Mouse (Mus musculus) liver (tissue): ENCODE measurements around the gene Ube2cbp.

Experiments used
- DNase-seq: peaks from one replicate; pipeline ENCODE4 v3.0.0-alpha.2; 2020; ENCODE audit warnings: mixed read lengths

Ube2cbp gene

DNA sequence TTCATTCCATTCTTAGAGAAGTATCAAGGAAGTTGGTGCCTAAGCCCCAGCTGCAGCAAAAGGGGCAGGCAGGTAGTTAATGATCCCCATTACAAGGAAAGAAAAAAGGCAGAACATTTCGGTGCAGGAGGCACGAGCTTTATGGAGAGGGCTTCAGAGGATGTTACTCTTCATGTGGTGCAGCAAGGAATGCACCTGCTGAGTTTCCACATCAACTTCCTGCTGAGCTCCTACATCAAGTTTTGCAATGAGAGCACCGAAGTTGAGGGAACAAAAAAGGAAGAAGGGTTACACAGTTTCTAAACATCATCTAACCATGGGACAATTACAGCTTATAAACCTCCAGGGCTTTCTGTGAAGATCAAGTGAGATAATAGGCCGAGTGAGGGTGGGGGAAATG is 156.1 kb downstream of the Ube2cbp start:
- no peak for DNase-seq

DNA sequence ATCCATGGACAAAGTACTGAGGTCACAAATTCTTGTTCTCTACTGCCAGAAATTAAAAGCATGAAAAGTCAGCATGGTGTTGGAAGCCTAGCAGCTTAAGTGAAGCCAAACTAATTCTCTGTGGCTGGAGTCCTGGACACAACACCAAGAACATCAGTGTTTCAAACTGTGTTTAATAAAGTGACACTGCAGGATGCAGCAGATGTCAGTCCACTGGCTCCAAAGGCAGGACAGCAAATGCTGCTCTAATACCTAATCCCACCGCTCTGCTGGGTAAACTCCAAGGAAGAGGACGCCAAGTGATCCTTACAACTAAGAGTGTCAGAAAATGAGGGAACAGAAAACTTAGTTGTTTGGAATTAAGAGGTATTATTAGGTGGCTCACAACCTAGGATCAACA is 158.2 kb downstream of the Ube2cbp start:
- no peak for DNase-seq

DNA sequence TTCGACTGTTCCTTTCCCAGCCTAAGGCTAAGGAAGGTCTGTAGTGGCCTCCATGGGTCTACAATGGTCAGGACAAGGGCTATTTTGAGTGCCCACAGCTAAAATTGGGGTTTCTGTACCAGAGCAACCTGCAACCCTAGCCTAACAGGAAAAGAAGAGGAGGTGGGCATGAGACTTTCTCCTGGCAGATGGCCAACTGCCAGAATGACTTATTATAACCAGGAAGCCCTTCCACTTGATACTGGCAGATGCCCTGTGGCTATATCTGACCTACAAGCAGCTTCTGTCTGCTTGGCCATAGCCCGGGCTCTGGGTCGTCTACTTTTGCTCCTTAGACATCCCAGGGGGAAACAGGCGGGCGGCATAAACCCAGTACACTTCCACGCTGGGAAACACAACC is 163.3 kb downstream of the Ube2cbp start:
- DNase-seq, result no peak

DNA sequence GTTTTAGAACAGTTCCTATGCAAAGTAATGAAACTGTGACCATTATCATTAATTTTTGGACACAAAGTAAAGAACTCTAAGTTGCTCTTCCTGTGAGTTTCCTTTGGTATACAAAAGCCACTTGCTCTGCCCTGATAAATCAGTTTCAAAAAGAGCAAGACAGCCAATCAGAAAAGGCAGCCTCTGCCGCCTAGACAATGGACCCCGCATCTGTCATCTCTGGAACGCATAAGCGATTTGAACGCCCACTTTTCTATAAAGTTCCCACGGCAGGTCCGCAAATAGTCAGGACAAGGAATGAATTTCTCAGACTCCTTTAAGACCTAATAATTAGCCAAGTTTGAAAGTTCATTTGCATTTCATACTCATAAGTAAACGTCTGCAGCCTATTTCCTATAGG is 166.2 kb downstream of the Ube2cbp start:
- DNase-seq, result no peak

DNA sequence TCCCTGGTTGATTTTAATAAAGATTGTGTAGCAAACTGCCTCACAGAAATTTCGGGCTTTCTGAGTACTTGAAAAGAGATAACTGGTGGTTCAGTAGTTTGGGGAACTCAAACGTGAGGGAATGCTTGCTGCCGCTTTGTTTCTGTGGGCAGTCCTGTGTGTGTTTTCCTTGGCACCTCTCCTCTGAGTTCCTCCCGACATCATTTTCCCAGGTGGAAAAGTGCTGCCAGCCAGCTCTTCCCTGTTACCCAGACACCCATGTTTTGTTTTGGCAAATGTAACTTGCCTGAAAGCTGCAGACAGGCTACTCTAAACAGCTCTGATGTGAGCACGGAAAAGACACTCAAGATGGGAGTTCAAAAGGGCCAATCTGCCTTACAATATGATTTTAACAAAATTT is 166.6 kb downstream of the Ube2cbp start:
- DNase-seq, result no peak

DNA sequence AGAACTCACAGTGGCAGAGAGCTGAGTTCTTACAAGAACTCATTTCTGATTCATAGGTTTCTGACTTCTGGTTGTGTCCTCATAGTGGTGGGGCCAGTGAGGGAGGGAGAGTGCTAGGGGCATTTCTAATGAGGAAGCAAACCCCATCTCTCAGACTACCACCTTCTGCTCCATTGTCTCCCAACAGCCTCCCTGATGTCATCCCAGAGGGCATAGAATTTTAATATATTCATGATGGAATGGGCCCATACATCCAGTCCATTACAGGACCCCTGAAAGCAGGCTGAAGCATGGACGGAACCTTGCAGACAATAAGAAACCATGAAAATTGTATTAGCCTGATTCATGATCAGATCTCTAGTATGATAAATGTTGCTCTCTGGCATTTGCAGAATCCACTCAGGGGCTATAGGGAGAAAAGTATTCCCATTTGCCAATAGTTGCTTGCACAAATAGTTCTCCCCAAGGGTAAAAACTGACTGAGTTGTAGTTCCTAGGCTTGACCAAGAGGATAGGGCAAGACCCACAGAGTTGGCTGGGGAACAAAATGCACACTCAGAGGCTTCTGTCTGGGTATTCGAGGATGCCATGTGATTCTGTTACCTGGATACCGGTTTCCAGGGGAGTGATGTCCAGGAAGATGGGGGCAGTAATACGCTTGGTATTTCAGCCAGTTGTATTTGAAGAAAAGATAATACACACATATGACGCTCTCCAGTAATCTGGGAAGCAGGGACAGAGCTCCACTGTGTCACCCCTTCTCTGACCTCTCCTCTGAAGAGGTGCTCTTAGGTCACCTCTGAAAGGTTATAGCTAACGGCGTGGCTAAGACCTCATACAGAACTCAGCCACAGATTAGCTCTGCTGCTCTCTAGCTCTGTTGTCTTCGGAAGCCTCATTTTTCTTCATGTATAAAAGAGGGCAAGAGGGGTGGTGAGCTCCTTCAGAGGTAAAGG is 167.8 kb downstream of the Ube2cbp start:
- no peak for DNase-seq

DNA sequence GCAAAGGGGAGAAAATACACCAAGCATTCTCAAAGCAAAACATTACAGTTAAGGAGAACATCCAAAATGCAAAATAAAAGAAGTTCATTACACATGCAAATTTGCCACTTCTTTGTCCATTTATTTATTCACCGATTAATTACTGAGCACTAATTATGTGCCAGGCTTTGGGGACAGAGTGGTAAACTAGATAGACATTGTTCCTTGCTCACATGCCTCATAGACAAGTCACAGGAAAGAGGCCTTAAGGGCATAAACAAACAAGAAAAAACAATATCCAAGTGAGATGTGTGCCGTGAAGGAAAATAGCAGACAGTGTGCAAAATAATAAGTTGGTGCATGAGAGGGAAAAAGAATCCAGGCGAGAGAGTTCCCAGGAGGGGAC is 177.2 kb downstream of the Ube2cbp start:
- no peak for DNase-seq

DNA sequence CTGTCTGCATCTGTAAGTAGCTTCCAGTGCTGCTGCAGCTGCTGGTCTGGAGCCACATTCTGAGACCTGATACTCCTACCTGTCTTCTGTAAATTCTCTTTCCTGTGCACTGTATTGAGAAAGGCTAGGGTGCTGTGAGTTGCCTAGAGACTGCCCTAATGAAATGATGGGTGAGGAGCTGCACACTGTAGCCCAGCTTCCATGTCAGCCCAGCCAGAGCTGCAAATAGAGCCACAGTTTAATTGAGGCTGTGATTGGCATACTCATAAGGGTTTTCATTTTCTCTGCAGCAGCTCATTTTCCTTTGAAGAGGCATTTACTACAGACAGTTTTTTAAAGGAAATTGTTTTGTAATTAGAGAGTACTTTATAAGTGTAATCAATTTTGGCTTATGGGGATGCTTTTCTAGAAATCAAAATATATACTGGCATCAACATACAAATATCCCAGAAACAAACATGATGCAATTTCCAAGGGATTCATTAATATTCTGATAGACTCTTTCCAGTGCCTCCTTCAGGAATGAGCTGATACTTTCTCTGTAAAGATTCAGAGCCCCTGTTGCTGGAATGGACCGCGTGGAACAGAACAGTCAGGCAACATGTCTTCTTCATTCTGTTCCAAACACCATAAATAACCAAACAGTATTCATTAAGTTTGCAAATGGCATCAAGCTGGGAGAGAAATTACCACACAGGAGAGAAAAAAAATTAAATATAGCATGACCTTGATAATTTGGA is 177.8 kb downstream of the Ube2cbp start:
- DNase-seq, result no peak

DNA sequence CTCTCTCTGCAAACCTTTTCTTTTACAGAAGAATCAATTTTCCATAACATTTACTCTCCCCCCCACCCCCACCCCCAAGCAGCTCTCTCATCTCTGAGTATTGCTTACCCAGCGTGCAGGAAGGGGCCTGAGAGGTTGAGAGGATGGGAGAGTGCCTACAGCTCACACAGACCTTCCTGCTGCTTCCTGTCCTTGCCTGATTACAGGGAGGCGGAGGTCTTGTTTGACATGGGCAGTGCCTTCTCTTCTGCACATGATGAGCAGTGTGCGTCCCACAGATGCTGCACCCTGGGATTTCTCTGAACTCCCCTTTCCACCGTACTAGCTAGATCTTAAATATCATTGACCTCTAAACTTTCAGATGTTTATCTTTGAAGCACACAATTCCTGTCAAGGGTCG is 182.2 kb downstream of the Ube2cbp start:
- DNase-seq, result peak; percentile 11

DNA sequence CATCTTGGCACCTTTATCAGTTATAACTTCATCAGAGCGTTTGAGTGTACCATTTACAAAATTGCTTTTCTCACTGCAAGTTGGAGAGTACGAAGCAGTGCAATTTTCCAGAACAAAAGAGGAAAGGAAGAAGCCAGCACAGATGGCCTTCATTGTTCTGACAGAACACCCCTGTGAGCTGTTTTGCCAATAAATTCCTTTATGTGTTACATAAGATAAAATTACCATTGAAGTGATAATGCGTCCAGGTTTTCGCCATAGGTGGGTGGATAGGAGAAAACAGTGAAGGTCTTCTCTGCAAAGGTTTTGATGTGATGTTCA is 183.6 kb downstream of the Ube2cbp start:
- DNase-seq, result no peak

DNA sequence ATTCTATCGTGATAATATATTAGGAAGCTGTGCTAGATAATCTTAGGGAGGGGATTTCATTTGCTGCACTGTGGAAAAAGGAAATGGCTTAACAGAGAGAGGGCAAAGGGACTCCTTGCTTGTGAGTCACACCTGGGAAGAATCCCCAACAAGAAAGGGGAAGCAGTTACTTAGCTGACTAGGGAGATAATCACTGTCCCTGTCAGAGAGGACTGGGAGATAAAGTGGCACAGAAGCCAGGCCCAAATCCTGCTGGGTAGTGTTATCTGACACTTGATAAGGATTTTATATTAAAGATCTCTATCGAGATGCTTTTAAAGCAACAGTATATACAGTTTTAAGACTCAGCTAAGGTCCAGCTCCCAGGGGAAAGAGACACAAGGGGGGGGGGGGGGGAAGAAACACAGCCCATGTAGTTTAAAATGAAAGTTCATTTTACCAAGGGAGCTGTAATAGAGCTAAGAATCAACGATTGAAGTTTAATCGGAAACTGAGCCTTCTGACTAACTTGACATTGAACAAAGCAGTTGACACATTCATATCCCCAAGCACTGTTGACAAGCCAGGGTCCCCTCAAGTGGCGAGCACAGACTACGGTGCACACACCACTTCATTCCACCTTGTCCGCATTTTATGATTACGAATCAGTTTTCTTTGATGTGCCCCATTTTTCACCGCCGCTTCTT is 184.1 kb downstream of the Ube2cbp start:
- DNase-seq, result no peak

DNA sequence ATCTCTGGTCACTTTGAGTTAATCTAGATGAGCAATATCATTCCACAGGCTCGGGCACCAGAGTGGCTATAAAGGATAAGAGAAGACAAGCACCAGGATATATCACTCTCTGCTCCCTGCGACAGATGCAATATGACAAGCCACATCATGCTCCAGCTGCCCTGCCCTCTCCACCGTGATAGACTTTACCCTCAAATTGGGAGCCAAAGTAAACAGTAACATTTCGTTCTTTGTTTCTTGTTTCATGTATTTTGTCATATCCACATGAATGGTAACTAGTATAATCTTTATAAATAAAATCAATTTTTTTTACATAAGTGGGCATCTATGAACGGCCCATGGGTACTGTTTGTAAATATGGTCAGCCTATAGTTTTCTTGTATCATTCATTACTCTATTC is 195.2 kb downstream of the Ube2cbp start:
- DNase-seq, result no peak

DNA sequence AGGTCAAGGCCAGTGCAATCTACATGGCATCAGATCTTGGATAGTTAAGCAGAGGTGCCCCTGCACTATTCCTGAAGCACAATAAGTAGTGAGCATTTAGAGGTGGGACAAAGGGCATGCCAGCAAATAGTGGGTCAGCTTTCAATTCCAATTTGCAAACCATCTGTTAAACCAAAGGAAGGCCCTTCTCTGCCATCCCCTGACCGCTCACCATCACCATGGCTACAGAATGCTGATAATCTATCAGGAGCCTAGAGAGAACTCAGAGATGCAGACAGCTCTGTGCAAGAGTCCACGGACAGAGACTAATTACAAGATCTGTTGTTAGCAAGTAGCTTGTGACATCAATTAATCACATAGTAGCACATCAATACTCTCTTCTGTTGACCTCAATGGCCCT is 198.1 kb downstream of the Ube2cbp start:
- DNase-seq, result no peak
